In genomic region chr5:142459834-142460233, GRCm38 (mm10) we compare ENCODE assay signal across 22 mouse cellular contexts. TPM values are rescaled to one million over a fixed set of nuclear protein-coding genes. Genes with fewer than 3 reads are reported as not detected.
A peak's percentile ranks its signal among the peaks of the same experiment; 100 is the strongest.
DNase-seq lines count a peak whose midpoint lies in the region; ATAC-seq lines count a peak whose summit lies in the region.
"Had no signal": no experiment of that assay in that cellular context is flagged by ENCODE, and none has a peak within 500 bp of the region (broad histone marks: within the 10 kb centered on the region; RNA-seq: fewer than 3 reads in every experiment).

No protein-coding gene starts in this region.

- no peak for ATAC-seq in embryonic facial prominence, embryonic 13.5 days (ENCODE audit: insufficient number of reproducible peaks, insufficient read depth, low FRiP score, low TSS enrichment, low read depth)
- no peak for ATAC-seq in hindbrain, embryonic 13.5 days (ENCODE audit: low FRiP score)
- no peak for ATAC-seq in hindbrain, embryonic 14.5 days (ENCODE audit: low FRiP score)
- ATAC-seq in liver, embryonic 15.5 days (ENCODE audit: insufficient read depth), result no peak
- no peak for ATAC-seq in liver, embryonic 12.5 days
- ATAC-seq in embryonic facial prominence, embryonic 15.5 days (ENCODE audit: insufficient number of reproducible peaks, low FRiP score, low TSS enrichment, low read depth), result no peak
- ATAC-seq: CD4-positive, CD25-positive, alpha-beta regulatory T cell, adult 4 months; forebrain, embryonic 13.5 days; forebrain, postnatal 0 days; inflammation-experienced regulatory T-cells, adult 6 months had no signal

- H3K4me2 ChIP-seq in embryonic facial prominence, embryonic 13.5 days, result no peak overlapping the region
- no peak overlapping the region for H3K4me2 ChIP-seq in hindbrain, embryonic 13.5 days
- H3K4me2 ChIP-seq in hindbrain, embryonic 14.5 days (replicated peaks), result no peak overlapping the region
- no peak overlapping the region for H3K4me2 ChIP-seq in liver, embryonic 15.5 days
- H3K4me2 ChIP-seq in liver, embryonic 12.5 days, result no peak overlapping the region
- H3K4me2 ChIP-seq in embryonic facial prominence, embryonic 15.5 days (replicated peaks), result no peak overlapping the region
- H3K4me2 ChIP-seq: forebrain, embryonic 13.5 days; hindbrain, embryonic 15.5 days had no signal

- no peaks in the 10 kb centered on the region for H3K9me3 ChIP-seq in embryonic facial prominence, embryonic 13.5 days
- H3K9me3 ChIP-seq in embryonic facial prominence, embryonic 10.5 days, result no peaks in the 10 kb centered on the region
- no peaks in the 10 kb centered on the region for H3K9me3 ChIP-seq in hindbrain, embryonic 13.5 days
- no peaks in the 10 kb centered on the region for H3K9me3 ChIP-seq in hindbrain, embryonic 14.5 days (ENCODE audit: control insufficient read depth, low read length)
- no peaks in the 10 kb centered on the region for H3K9me3 ChIP-seq in liver, embryonic 15.5 days (replicated peaks)
- H3K9me3 ChIP-seq in liver, embryonic 12.5 days (replicated peaks), result 0 out of 2 replicates have a peak, but pooled peaks cover 4% of the 10 kb centered on the region
- H3K9me3 ChIP-seq in embryonic facial prominence, embryonic 15.5 days (replicated peaks), result no peaks in the 10 kb centered on the region
- H3K9me3 ChIP-seq: forebrain, embryonic 13.5 days; hindbrain, embryonic 15.5 days had no signal

- H3K27ac ChIP-seq in embryonic facial prominence, embryonic 13.5 days, result peak overlapping the region; percentile 57; the same call in 1 of the 2 replicates
- no peak overlapping the region for H3K27ac ChIP-seq in embryonic facial prominence, embryonic 10.5 days (replicated peaks)
- H3K27ac ChIP-seq in hindbrain, embryonic 13.5 days, result 0 out of 2 replicates have a peak overlapping the region, but pooled peaks have one; percentile 30
- no peak overlapping the region for H3K27ac ChIP-seq in hindbrain, embryonic 14.5 days
- peak overlapping the region; percentile 16; the same call in 1 of the 2 replicates for H3K27ac ChIP-seq in liver, embryonic 15.5 days (replicated peaks)
- no peak overlapping the region for H3K27ac ChIP-seq in liver, embryonic 12.5 days
- H3K27ac ChIP-seq in embryonic facial prominence, embryonic 15.5 days (replicated peaks), result peak overlapping the region; percentile 78
- H3K27ac ChIP-seq: forebrain, embryonic 13.5 days; hindbrain, embryonic 15.5 days had no signal

- H3K27me3 ChIP-seq in embryonic facial prominence, embryonic 13.5 days, result no peaks in the 10 kb centered on the region
- H3K27me3 ChIP-seq in embryonic facial prominence, embryonic 10.5 days (replicated peaks; ENCODE audit: low read depth, poor library complexity, severe bottlenecking), result no peaks in the 10 kb centered on the region
- no peaks in the 10 kb centered on the region for H3K27me3 ChIP-seq in hindbrain, embryonic 13.5 days
- H3K27me3 ChIP-seq in hindbrain, embryonic 14.5 days (ENCODE audit: control insufficient read depth, insufficient read depth, low read length), result no peaks in the 10 kb centered on the region
- no peaks in the 10 kb centered on the region for H3K27me3 ChIP-seq in liver, embryonic 15.5 days
- no peaks in the 10 kb centered on the region for H3K27me3 ChIP-seq in liver, embryonic 12.5 days (replicated peaks)
- no peaks in the 10 kb centered on the region for H3K27me3 ChIP-seq in embryonic facial prominence, embryonic 15.5 days
- H3K27me3 ChIP-seq: forebrain, embryonic 13.5 days; hindbrain, embryonic 15.5 days had no signal

- H3K4me1 ChIP-seq in embryonic facial prominence, embryonic 13.5 days, result peaks cover 22% of the 10 kb centered on the region
- H3K4me1 ChIP-seq in embryonic facial prominence, embryonic 10.5 days, result peaks cover 18% of the 10 kb centered on the region
- H3K4me1 ChIP-seq in hindbrain, embryonic 13.5 days (replicated peaks), result peaks cover 16% of the 10 kb centered on the region
- H3K4me1 ChIP-seq in hindbrain, embryonic 14.5 days (replicated peaks; ENCODE audit: control insufficient read depth, insufficient read depth, low read length), result peaks cover 11% of the 10 kb centered on the region
- H3K4me1 ChIP-seq in liver, embryonic 15.5 days (replicated peaks), result peaks cover 48% of the 10 kb centered on the region
- H3K4me1 ChIP-seq in liver, embryonic 12.5 days, result peaks cover 46% of the 10 kb centered on the region
- peaks cover 27% of the 10 kb centered on the region for H3K4me1 ChIP-seq in embryonic facial prominence, embryonic 15.5 days

- peak overlapping the region; percentile 51; the same call in 1 of the 2 replicates for H3K9ac ChIP-seq in embryonic facial prominence, embryonic 13.5 days
- H3K9ac ChIP-seq in hindbrain, embryonic 13.5 days, result no peak overlapping the region
- H3K9ac ChIP-seq in hindbrain, embryonic 14.5 days, result no peak overlapping the region
- no peak overlapping the region for H3K9ac ChIP-seq in liver, embryonic 15.5 days
- no peak overlapping the region for H3K9ac ChIP-seq in liver, embryonic 12.5 days
- H3K9ac ChIP-seq in embryonic facial prominence, embryonic 15.5 days, result no peak overlapping the region
- H3K9ac ChIP-seq: forebrain, embryonic 13.5 days; forebrain, postnatal 0 days; hindbrain, embryonic 15.5 days had no signal

- 75% methylated on average over 5 of the region's 5 CpGs for WGBS in embryonic facial prominence, embryonic 13.5 days
- WGBS in embryonic facial prominence, embryonic 10.5 days, result 84% methylated on average over 5 of the region's 5 CpGs
- 74% methylated on average over 5 of the region's 5 CpGs for WGBS in hindbrain, embryonic 13.5 days
- 72% methylated on average over 5 of the region's 5 CpGs for WGBS in hindbrain, embryonic 14.5 days
- 68% methylated on average over 5 of the region's 5 CpGs for WGBS in liver, embryonic 15.5 days (ENCODE audit: insufficient replicate concordance)
- WGBS in liver, embryonic 12.5 days (ENCODE audit: insufficient replicate concordance), result 72% methylated on average over 5 of the region's 5 CpGs
- 57% methylated on average over 5 of the region's 5 CpGs for WGBS in embryonic facial prominence, embryonic 15.5 days

- H3K4me3 ChIP-seq in embryonic facial prominence, embryonic 13.5 days, result no peak overlapping the region
- H3K4me3 ChIP-seq in embryonic facial prominence, embryonic 10.5 days, result no peak overlapping the region
- no peak overlapping the region for H3K4me3 ChIP-seq in hindbrain, embryonic 13.5 days
- no peak overlapping the region for H3K4me3 ChIP-seq in hindbrain, embryonic 14.5 days (replicated peaks; ENCODE audit: low read length)
- H3K4me3 ChIP-seq in liver, embryonic 15.5 days (replicated peaks), result no peak overlapping the region
- H3K4me3 ChIP-seq in liver, embryonic 12.5 days, result no peak overlapping the region
- no peak overlapping the region for H3K4me3 ChIP-seq in embryonic facial prominence, embryonic 15.5 days (replicated peaks)
- H3K4me3 ChIP-seq: forebrain, embryonic 13.5 days; hindbrain, embryonic 15.5 days had no signal

- no peak for DNase-seq in embryonic facial prominence, embryonic 10.5 days (ENCODE audit: low spot score)
- DNase-seq in hindbrain, embryonic 14.5 days (ENCODE audit: low spot score), result no peak
- no peak for DNase-seq in cerebellum, postnatal 25 days
- DNase-seq: adrenal gland, adult 8-10 months; adrenal gland, postnatal 36 days; B cell, adult 2 months; cerebellum, adult 11 months; cerebellum, adult 8-10 months; cerebellum, postnatal 14 days; forebrain, postnatal 0 days; gastrocnemius, postnatal 14 days; heart, postnatal 10 days; heart, postnatal 4 days had no signal

- peaks cover 56% of the 10 kb centered on the region for H3K36me3 ChIP-seq in embryonic facial prominence, embryonic 13.5 days
- peaks cover 69% of the 10 kb centered on the region for H3K36me3 ChIP-seq in embryonic facial prominence, embryonic 10.5 days (replicated peaks)
- H3K36me3 ChIP-seq in hindbrain, embryonic 13.5 days, result peaks cover 52% of the 10 kb centered on the region
- H3K36me3 ChIP-seq in hindbrain, embryonic 14.5 days (replicated peaks; ENCODE audit: control insufficient read depth, insufficient read depth), result peaks cover 52% of the 10 kb centered on the region
- peaks cover 39% of the 10 kb centered on the region for H3K36me3 ChIP-seq in liver, embryonic 15.5 days (replicated peaks)
- H3K36me3 ChIP-seq in liver, embryonic 12.5 days, result peaks cover 61% of the 10 kb centered on the region
- H3K36me3 ChIP-seq in embryonic facial prominence, embryonic 15.5 days, result peaks cover 50% of the 10 kb centered on the region

RNA-seq across cellular contexts. Expression of gene Ap5z1, which starts 3.9 kb away (rescaled TPM):
- polyA plus RNA-seq in embryonic facial prominence, embryonic 13.5 days (2015; fragmentation: Nextera tagmentation; extraction: Ambion mirVana), result 8.9 and 9.7 TPM in 2 replicates
- 14.1 and 14.8 TPM in 2 replicates for polyA plus RNA-seq in embryonic facial prominence, embryonic 10.5 days (2016; fragmentation: Nextera tagmentation; extraction: Ambion mirVana)
- 12.8 and 15.2 TPM in 2 replicates for polyA plus RNA-seq in hindbrain, embryonic 13.5 days (2015; fragmentation: Nextera tagmentation; extraction: Ambion mirVana)
- 12.6 and 12.9 TPM in 2 replicates for polyA plus RNA-seq in hindbrain, embryonic 14.5 days (2014; fragmentation: Nextera tagmentation; extraction: Ambion mirVana)
- polyA plus RNA-seq in liver, embryonic 15.5 days (2015; fragmentation: Nextera tagmentation; extraction: Ambion mirVana), result 4.2 and 5.6 TPM in 2 replicates
- 6.8 and 7.4 TPM in 2 replicates for polyA plus RNA-seq in liver, embryonic 12.5 days (2016; fragmentation: Nextera tagmentation; extraction: Ambion mirVana)
- polyA plus RNA-seq in embryonic facial prominence, embryonic 15.5 days (2015; fragmentation: Nextera tagmentation; extraction: Ambion mirVana), result 9.9 and 11.8 TPM in 2 replicates

RNA-seq across cellular contexts. Expression of gene Foxk1, which starts 58.5 kb away (rescaled TPM):
- 5.0 and 6.3 TPM in 2 replicates for polyA plus RNA-seq in embryonic facial prominence, embryonic 13.5 days (2015; fragmentation: Nextera tagmentation; extraction: Ambion mirVana)
- 4.8 and 5.1 TPM in 2 replicates for polyA plus RNA-seq in embryonic facial prominence, embryonic 10.5 days (2016; fragmentation: Nextera tagmentation; extraction: Ambion mirVana)
- 5.3 and 5.6 TPM in 2 replicates for polyA plus RNA-seq in hindbrain, embryonic 13.5 days (2015; fragmentation: Nextera tagmentation; extraction: Ambion mirVana)
- 5.4 and 5.9 TPM in 2 replicates for polyA plus RNA-seq in hindbrain, embryonic 14.5 days (2014; fragmentation: Nextera tagmentation; extraction: Ambion mirVana)
- 2.0 and 2.1 TPM in 2 replicates for polyA plus RNA-seq in liver, embryonic 15.5 days (2015; fragmentation: Nextera tagmentation; extraction: Ambion mirVana)
- polyA plus RNA-seq in liver, embryonic 12.5 days (2016; fragmentation: Nextera tagmentation; extraction: Ambion mirVana), result 3.1 and 4.1 TPM in 2 replicates
- polyA plus RNA-seq in embryonic facial prominence, embryonic 15.5 days (2015; fragmentation: Nextera tagmentation; extraction: Ambion mirVana), result 6.5 and 6.6 TPM in 2 replicates

Comparison
In these comparisons a context has a peak if more than half of its experiments do, and no peak if none do; other contexts are left out.
1. H3K27ac ChIP-seq: peak in embryonic facial prominence, embryonic 13.5 days (single experiment), hindbrain, embryonic 13.5 days (single experiment), liver, embryonic 15.5 days (single experiment) and embryonic facial prominence, embryonic 15.5 days (single experiment); none in embryonic facial prominence, embryonic 10.5 days (single experiment), hindbrain, embryonic 14.5 days (single experiment) and liver, embryonic 12.5 days (single experiment).